Mouse (Mus musculus): ENCODE results near the gene Arl4a.
A peak's percentile ranks its signal among the peaks of the same experiment; 100 is the strongest.

Gene Arl4a

GRCm38 (mm10) chr12:40037876-40038463 is at the start of gene Arl4a:
Gene Arl4a, minus strand, starts transcription at chr12:40038025.
- DNase-seq (ENCODE audit: low read depth, low spot score): peak; percentile 90

- peak; percentile 79 for DNase-seq (ENCODE audit: low read depth, low spot score)
Measured at GRCm38 (mm10) chr12:40085731-40086322, 48.0 kb upstream of the Arl4a start.

DNA sequence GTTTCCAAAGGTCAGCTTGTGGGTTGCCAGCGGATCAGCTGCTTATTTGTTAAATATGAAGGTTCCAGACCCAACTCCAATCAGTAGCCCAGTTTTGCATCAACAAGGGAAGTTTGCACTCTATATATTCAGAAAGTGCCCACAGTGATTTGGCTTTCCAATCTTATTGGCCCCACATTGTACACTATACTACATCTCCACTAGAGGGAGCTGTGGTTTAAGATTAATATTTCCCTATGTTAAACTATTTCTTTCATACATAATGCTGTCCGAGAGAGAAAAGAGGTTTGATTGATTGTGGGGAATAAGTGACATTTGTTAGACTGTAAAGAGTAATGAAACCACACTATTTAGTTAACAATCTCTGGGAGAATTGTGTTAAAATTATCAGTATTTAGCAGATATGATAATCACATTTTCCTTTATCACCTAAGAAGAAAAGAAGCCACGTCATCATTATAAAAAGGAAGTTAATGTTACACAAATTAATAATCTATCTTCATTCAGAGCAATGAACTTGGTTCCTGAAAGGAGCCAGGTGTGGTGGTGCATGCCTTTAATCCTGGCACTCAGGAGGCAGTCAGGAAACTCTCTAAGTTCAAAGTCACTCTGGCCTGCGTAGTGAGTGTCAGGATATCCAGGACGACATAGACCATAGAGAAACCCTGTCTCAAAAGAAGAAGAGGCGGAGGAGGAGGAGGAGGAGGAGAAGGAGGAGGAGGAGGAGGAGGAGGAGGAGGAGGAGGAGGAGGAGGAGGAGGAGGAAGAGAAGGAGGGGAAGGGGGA is 44.8 kb upstream of the Arl4a start:
- peak; percentile 29 for DNase-seq (ENCODE audit: low read depth, low spot score)

- no peak for DNase-seq (ENCODE audit: low read depth, low spot score)
Measured at GRCm38 (mm10) chr12:40082048-40082447, 44.2 kb upstream of the Arl4a start.

- peak; percentile 48 for DNase-seq (ENCODE audit: low read depth, low spot score)
Measured at GRCm38 (mm10) chr12:40073660-40074059, 35.8 kb upstream of the Arl4a start.

- no peak for DNase-seq (ENCODE audit: low read depth, low spot score)
Measured at GRCm38 (mm10) chr12:40047024-40047423, 9.2 kb upstream of the Arl4a start.

DNA sequence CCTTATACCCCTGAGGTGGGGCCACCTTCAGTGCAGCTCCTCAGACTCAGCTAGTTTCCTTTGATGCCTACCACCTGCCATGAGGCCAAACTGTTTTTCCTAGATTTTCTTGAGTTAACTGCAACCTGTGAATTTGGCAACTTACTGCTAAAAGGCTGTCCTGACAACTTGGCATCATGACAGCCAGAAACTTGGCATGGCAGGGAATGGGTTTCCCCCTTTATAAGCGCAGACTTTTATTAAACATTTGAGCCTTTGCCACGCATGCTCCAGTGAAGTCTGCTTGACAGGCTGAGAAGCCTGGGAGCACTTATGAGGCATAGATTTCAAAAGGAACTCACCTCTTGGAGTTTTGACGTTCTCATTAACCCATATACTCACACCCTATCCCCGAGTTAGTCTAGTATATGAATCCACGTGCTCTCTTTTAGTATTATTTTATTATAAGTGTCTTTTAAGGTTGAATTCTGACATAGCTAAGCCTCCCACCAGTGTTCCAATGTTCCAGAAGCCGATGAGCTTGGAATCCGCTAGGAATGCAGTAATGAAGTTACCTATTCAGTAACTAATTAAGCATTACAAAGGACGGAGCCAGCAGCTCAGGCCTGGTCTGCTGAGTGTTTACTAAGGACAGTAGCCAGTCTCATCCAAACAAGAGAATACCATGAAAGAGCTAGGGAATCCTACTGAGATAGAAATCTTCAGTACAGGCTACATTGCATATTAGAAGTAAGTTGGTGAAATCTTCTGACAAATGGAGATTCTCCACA is 6.2 kb upstream of the Arl4a start:
- DNase-seq (ENCODE audit: low read depth, low spot score): no peak

DNA sequence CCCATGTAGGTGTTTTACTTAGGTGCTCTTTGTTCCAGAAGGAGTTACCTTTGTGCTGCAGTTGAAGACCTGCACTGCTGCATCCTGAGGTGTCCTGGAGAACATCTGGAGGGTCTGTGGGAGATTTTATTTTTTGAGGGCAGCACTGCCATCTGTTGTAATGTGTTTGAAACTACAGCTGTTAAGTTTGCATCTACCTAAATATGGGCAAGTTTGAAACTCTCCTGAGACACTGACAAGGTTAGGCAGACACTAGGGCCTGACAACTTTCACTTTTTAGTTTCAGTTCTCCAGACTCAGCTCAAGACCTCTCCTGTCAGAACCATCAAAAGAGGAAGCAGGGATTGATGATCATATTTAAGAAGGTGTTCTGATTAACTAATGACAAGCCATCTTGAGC is 2.2 kb upstream of the Arl4a start:
- DNase-seq (ENCODE audit: low read depth, low spot score): peak; percentile 55

GRCm38 (mm10) chr12:40037226-40037813 is 505 bp downstream of the Arl4a start:
- DNase-seq (ENCODE audit: low read depth, low spot score): peak; percentile 98

DNA sequence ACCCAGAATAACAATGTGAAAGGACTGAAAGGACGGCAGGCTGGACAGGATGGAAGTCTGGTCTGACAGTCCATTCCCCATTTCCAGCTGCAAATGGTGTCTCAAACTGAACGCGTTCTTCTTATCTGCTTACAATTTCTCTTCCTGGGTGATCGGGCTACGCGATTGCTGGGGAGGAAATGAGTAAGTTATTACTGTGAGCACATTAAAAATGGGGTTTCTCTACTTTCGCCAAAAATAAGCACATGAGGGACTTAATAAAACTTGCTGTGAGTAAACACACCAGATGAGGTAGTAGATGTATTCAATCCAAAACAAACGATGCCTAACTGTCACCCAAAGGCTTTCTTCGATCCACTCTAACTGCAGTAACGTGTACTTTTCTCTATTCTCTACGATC is 1.2 kb downstream of the Arl4a start:
- peak; percentile 32 for DNase-seq (ENCODE audit: low read depth, low spot score)

DNA sequence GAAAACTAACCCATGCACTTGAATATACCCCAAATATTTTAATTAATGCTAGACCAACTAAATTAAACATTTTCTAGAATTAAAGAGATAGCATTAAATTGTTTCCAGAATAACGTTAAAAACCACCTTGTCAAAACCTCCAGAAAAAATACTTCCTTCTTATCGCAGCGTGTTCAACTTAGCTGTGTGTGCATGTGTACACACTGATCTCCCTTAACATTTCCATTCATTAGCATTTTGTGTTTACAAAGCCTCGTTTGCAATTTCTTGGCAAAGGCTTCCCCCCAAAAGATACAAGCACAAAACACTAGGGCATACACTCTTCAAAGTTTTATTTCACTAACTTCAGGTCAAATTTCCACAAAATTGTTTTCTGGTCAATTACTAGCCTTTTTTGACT is 2.3 kb downstream of the Arl4a start:
- no peak for DNase-seq (ENCODE audit: low read depth, low spot score)

GRCm38 (mm10) chr12:40029201-40029600 is 8.6 kb downstream of the Arl4a start:
- DNase-seq (ENCODE audit: low read depth, low spot score): no peak

- DNase-seq (ENCODE audit: low read depth, low spot score): no peak
Measured at GRCm38 (mm10) chr12:40027846-40028245, 10.0 kb downstream of the Arl4a start.

DNA sequence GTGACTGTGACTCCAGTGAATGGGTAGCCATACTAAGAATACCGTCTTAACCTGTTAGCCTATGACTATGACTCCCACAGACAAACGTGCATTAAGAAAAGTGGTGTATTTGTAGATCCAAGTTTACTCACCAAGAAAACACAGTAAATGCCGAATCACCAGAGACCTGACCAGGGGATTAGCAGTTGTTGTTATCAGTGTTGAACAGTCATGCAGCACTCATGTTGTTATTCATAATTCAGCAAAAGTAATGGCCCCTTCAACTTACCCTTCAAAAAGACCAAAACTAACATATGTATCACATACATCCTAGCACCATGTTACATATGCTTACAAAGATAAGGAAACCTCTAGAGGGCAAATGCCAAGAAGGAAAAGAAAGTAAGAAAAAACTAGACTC is 10.4 kb downstream of the Arl4a start:
- DNase-seq (ENCODE audit: low read depth, low spot score): no peak

GRCm38 (mm10) chr12:40023918-40024317 is 13.9 kb downstream of the Arl4a start:
- no peak for DNase-seq (ENCODE audit: low read depth, low spot score)

DNA sequence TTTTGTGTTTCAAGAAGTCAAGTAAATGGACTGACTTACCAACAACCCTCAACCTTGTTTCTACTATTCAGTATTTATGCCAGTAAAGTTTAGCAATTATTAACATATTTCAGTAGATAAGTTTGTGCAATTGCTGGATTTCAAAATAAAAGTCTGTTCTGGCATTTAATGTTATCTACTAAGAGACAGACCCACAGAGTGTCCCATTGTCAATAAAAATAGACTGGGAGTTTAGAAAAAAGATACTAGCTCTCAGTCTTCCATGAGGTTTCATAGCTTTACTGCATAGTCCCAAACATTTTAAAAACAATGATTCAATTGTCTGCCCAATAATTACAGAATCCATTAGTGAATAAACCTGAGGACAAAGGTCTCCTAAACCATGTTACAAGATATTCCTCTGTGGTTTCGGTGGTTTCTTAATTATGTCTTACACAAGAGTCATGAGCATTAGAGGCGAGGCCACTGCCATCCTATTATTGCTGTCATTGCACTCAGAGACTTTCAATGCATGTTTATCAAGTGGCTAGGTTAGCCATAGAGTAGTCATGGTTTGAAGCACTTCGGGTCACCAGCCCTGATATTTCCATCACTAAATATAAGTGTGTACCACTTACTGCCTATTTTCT is 14.7 kb downstream of the Arl4a start:
- DNase-seq (ENCODE audit: low read depth, low spot score): no peak

DNA sequence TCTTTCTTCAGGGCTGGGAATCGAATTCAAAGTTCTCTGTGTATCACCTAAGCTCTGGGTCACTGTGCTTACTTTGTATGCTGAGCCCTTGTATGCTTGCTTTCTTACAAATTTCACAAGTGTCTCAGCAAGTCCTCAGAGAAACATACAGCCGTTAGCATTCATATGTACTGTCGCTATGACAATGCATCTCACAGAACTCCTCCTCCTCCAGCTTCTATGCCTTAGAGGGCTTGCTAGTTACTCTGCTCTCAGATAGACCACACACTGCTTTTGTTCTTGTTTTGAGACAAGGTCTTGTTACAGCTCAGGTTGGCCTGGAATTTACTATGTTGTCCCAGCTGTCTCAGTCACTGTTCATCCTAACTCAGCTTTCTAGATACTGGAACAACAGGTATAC is 15.5 kb downstream of the Arl4a start:
- DNase-seq (ENCODE audit: low read depth, low spot score): no peak

DNA sequence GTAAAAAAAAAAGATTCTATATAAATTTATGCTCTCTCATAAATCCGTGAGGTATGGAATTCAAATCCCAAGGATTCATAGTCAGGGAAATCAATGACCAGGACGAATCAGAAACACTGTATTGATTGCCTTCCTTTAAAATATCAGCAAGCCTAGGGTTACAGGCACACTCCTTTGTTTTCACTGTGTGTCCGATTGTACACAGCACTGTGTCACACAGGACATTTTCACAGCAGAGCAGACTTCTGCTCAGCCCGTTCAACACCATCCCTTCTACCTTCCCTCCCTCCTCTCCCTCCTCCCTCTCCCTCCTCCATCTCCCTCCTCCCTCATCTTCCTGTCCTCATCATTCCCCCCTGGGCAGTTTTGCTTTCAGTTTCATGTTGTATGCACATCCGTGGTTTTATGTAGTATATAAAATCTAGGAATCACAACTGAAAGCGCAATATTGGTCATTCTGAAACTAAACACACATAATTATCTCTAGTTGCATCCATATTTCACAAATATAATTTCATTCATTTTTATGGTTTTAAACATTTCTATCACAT is 19.8 kb downstream of the Arl4a start:
- DNase-seq (ENCODE audit: low read depth, low spot score): no peak

DNA sequence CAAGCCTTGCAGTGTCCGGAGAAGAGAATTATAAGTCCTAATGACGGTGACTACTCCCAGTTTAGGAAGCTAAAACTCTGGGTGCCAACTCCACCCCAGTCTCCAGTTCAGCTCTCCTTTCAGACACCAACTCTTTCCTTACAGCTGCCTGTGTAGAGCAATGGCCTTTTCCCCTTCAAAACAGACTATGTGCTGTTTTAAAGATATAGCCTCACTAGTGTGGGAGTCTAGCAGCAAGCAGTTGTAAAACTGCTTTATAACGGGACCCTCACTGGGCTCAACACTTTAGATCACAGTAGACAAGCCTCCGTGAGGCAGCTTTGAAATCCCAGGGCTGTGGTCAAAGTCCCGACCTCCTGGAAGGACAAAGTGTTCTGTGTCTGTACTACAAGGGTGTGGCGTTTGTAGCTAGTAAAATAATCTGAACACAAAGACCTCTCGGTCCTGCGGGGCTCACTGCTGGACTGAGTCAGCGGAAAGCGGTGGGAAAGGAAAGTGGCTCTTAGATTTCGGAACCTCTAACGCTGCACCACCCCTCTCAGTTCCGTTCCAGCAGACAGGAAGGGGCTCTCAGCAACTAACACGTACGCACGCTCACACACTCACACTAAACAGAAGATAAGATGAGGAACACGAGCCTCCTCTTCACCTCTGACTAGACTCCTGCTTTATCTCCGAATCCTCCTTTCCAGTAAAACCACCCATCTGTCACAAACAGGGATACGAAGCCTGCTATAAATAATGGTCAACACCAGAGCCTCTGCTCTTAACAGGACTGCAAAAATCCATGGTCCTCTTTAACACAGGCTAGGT is 21.0 kb downstream of the Arl4a start:
- DNase-seq (ENCODE audit: low read depth, low spot score): peak; percentile 55

GRCm38 (mm10) chr12:40016068-40016467 is 21.8 kb downstream of the Arl4a start:
- DNase-seq (ENCODE audit: low read depth, low spot score): no peak

All from brain, adult 2 months (tissue).